In genomic region chr9:121983504-121983903, GRCm38 (mm10) we compare ENCODE assay signal across 9 mouse cellular contexts. TPM values are rescaled to one million over a fixed set of nuclear protein-coding genes. Genes with fewer than 3 reads are reported as not detected.
DNase-seq lines count a peak whose midpoint lies in the region; ATAC-seq and TF ChIP-seq lines count a peak whose summit lies in the region.
"Had no signal": no experiment of that assay in that cellular context is flagged by ENCODE, and none has a peak within 500 bp of the region (broad histone marks: within the 10 kb centered on the region; RNA-seq: fewer than 3 reads in every experiment).

No protein-coding gene starts in this region.

- no peak overlapping the region for H3K27ac ChIP-seq in CH12.LX (ENCODE audit: insufficient read depth, low read depth)
- H3K27ac ChIP-seq in embryonic facial prominence, embryonic 13.5 days = no peak overlapping the region
- H3K27ac ChIP-seq in heart, embryonic 15.5 days = no peak overlapping the region
- H3K27ac ChIP-seq in lung, embryonic 16.5 days (ENCODE audit: low read length) = no peak overlapping the region
- H3K27ac ChIP-seq: heart, embryonic 13.5 days had no signal

- dilution Hi-C loops in CH12.LX (cut with MboI; ENCODE audit: extremely low pct_ligation_motif_present, extremely low pct_unique_long_range_greater_than_20kb, low sequenced_read_pairs) = no loop called here

- H3K4me2 ChIP-seq in CH12.LX (ENCODE audit: insufficient read depth, low read depth, poor library complexity, severe bottlenecking) = no peak overlapping the region
- no peak overlapping the region for H3K4me2 ChIP-seq in embryonic facial prominence, embryonic 13.5 days
- no peak overlapping the region for H3K4me2 ChIP-seq in heart, embryonic 15.5 days
- H3K4me2 ChIP-seq in lung, embryonic 16.5 days (ENCODE audit: low read depth, low read length) = no peak overlapping the region
- H3K4me2 ChIP-seq: heart, embryonic 13.5 days had no signal

- TF ChIP-seq EP300 in CH12.LX (IDR thresholded peaks at IDR 0.05; ENCODE audit: low read length) = no peak

- peak; percentile 45 for DNase-seq in CH12.LX (ENCODE audit: extremely low read depth)
- DNase-seq in adrenal gland, postnatal 36 days = peak; percentile 84 to 90
- peak; percentile 62 to 92 for DNase-seq in kidney, postnatal 36 days
- peak; percentile 80 for DNase-seq in right cerebral cortex, adult 18-20 months
- DNase-seq in urinary bladder, postnatal 4 days (ENCODE audit: low spot score in 2 of 2) = peak; percentile 70 to 82

- in situ Hi-C loops in CH12.LX (cut with MboI; ENCODE audit: low pct_ligation_motif_present, low pct_unique_long_range_greater_than_20kb, low sequenced_read_pairs) = loop anchor here (5.0 to 25.0 kb wide), 4 partner anchors 36 to 496 kb away; partner anchors contain the start of gene Cck

- 61% methylated on average over 15 of the region's 15 CpGs for WGBS in embryonic facial prominence, embryonic 13.5 days
- WGBS in heart, embryonic 15.5 days = 43% methylated on average over 15 of the region's 15 CpGs
- WGBS in lung, embryonic 16.5 days = 41% methylated on average over 15 of the region's 15 CpGs

- no peak overlapping the region for H3K9ac ChIP-seq in CH12.LX (ENCODE audit: insufficient read depth, low read depth)
- no peak overlapping the region for H3K9ac ChIP-seq in embryonic facial prominence, embryonic 13.5 days
- H3K9ac ChIP-seq in heart, embryonic 15.5 days = no peak overlapping the region
- no peak overlapping the region for H3K9ac ChIP-seq in lung, embryonic 16.5 days (ENCODE audit: low read length)
- H3K9ac ChIP-seq: heart, embryonic 13.5 days had no signal

- TF ChIP-seq POLR2A in CH12.LX (IDR thresholded peaks at IDR 0.05; ENCODE audit: low read depth, low read length) = no peak

- H3K79me2 ChIP-seq in CH12.LX (replicated peaks; ENCODE audit: control insufficient read depth, extremely low read depth, insufficient read depth, poor library complexity, severe bottlenecking) = no peaks in the 10 kb centered on the region

- H3K27me3 ChIP-seq in CH12.LX (replicated peaks) = peaks cover 6% of the 10 kb centered on the region
- no peaks in the 10 kb centered on the region for H3K27me3 ChIP-seq in embryonic facial prominence, embryonic 13.5 days
- H3K27me3 ChIP-seq in heart, embryonic 15.5 days = no peaks in the 10 kb centered on the region
- H3K27me3 ChIP-seq in lung, embryonic 16.5 days (ENCODE audit: control insufficient read depth, insufficient read depth, low read depth, low read length) = no peaks in the 10 kb centered on the region
- H3K27me3 ChIP-seq: heart, embryonic 13.5 days had no signal

- 0 out of 2 replicates have a peak, but pooled peaks have one; percentile 21 for ATAC-seq in embryonic facial prominence, embryonic 13.5 days (ENCODE audit: insufficient number of reproducible peaks, insufficient read depth, low FRiP score, low TSS enrichment, low read depth)
- ATAC-seq in heart, embryonic 15.5 days (replicated peaks; ENCODE audit: insufficient number of reproducible peaks, insufficient read depth, low FRiP score, low read depth) = 0 out of 2 replicates have a peak, but pooled peaks have one; percentile 59
- ATAC-seq in lung, embryonic 16.5 days (ENCODE audit: low read depth) = peak; percentile 35; the same call in 1 of the 2 replicates

- peak; percentile 49 to 72 for TF ChIP-seq CTCF in CH12.LX (conservative IDR thresholded peaks at IDR 0.05 in 1 of 2, IDR thresholded peaks at IDR 0.05 in 1 of 2; ENCODE audit: low read depth in 2 of 2, low read length in 2 of 2)

- H3K9me3 ChIP-seq in CH12.LX (replicated peaks; ENCODE audit: low read length) = no peaks in the 10 kb centered on the region
- H3K9me3 ChIP-seq in embryonic facial prominence, embryonic 13.5 days = no peaks in the 10 kb centered on the region
- H3K9me3 ChIP-seq in heart, embryonic 15.5 days (replicated peaks) = no peaks in the 10 kb centered on the region
- H3K9me3 ChIP-seq in lung, embryonic 16.5 days (ENCODE audit: control insufficient read depth, low read length) = no peaks in the 10 kb centered on the region
- H3K9me3 ChIP-seq: heart, embryonic 13.5 days had no signal

- peaks cover 17 to 42% of the 10 kb centered on the region in 2 experiments for H3K4me1 ChIP-seq in CH12.LX (ENCODE audit: control insufficient read depth in 1 of 2, insufficient read depth in 2 of 2)
- H3K4me1 ChIP-seq in embryonic facial prominence, embryonic 13.5 days = peaks cover 6% of the 10 kb centered on the region; the same call in 1 of the 2 replicates
- no peaks in the 10 kb centered on the region for H3K4me1 ChIP-seq in heart, embryonic 15.5 days (replicated peaks)
- H3K4me1 ChIP-seq in lung, embryonic 16.5 days (replicated peaks; ENCODE audit: control insufficient read depth, insufficient read depth, low read length) = no peaks in the 10 kb centered on the region
- H3K4me1 ChIP-seq: heart, embryonic 13.5 days had no signal

- TF ChIP-seq RAD21 in CH12.LX (IDR thresholded peaks at IDR 0.05; ENCODE audit: low read depth, low read length) = no peak; the same call in none of the 2 replicates

- no peak overlapping the region for H3K4me3 ChIP-seq in CH12.LX (replicated peaks in 1 of 3; ENCODE audit: low read depth in 2 of 3, low read length in 2 of 3, poor library complexity in 1 of 3)
- no peak overlapping the region for H3K4me3 ChIP-seq in embryonic facial prominence, embryonic 13.5 days
- H3K4me3 ChIP-seq in heart, embryonic 15.5 days = no peak overlapping the region
- H3K4me3 ChIP-seq in lung, embryonic 16.5 days (ENCODE audit: low read length) = no peak overlapping the region
- H3K4me3 ChIP-seq: heart, embryonic 13.5 days had no signal

- H3K36me3 ChIP-seq in CH12.LX (replicated peaks in 1 of 2; ENCODE audit: control insufficient read depth in 1 of 2, insufficient read depth in 1 of 2, low read length in 1 of 2) = no peaks in the 10 kb centered on the region
- H3K36me3 ChIP-seq in embryonic facial prominence, embryonic 13.5 days = peaks cover 17% of the 10 kb centered on the region
- H3K36me3 ChIP-seq in heart, embryonic 15.5 days = no peaks in the 10 kb centered on the region
- H3K36me3 ChIP-seq in lung, embryonic 16.5 days (ENCODE audit: control insufficient read depth, insufficient read depth, low read length) = no peaks in the 10 kb centered on the region

TF ChIP-seq in CH12.LX, 34 proteins besides CTCF, POLR2A, EP300 and RAD21:
- TF ChIP-seq MAX (IDR thresholded peaks at IDR 0.05; ENCODE audit: low read length) (no peak), CHD1 (IDR thresholded peaks at IDR 0.05; ENCODE audit: low read depth, low read length) (no peak), MEF2A (IDR thresholded peaks at IDR 0.05; ENCODE audit: borderline replicate concordance, low read depth, low read length) (no peak), SMC3 (IDR thresholded peaks at IDR 0.05; ENCODE audit: low read depth, low read length) (peak; percentile 42), IRF4 (IDR thresholded peaks at IDR 0.05; ENCODE audit: low read depth, low read length) (no peak), GABPA (IDR thresholded peaks at IDR 0.05; ENCODE audit: insufficient replicate concordance, low read depth, low read length) (no peak), TBP (conservative IDR thresholded peaks at IDR 0.05; ENCODE audit: low read depth, low read length) (no peak)

RNA-seq across cellular contexts. Expression of gene Pomgnt2, which starts 13.4 kb away (rescaled TPM):
- not detected in 2 replicates for total RNA-seq in CH12.LX (2012; rRNA removed)
- total RNA-seq in CH12.LX (2014; rRNA removed) = not detected in 2 replicates
- polyA plus RNA-seq in CH12.LX (2012; ENCODE audit: insufficient read length, low read depth) = not detected in 2 replicates
- total RNA-seq in adrenal gland, postnatal 36 days (2021) = 10 to 100 TPM; 17.0 to 20.7 TPM
- polyA plus RNA-seq in embryonic facial prominence, embryonic 13.5 days (2015; fragmentation: Nextera tagmentation; extraction: Ambion mirVana) = 15.1 and 16.9 TPM in 2 replicates
- 10.9 and 13.0 TPM in 2 replicates for polyA plus RNA-seq in heart, embryonic 15.5 days (2015; fragmentation: Nextera tagmentation; extraction: Ambion mirVana)
- 11.5 and 12.1 TPM in 2 replicates for polyA plus RNA-seq in lung, embryonic 16.5 days (2015; fragmentation: Nextera tagmentation; extraction: Ambion mirVana)

RNA-seq across cellular contexts. Expression of gene Fam198a, which starts 32.7 kb away (rescaled TPM):
- total RNA-seq in CH12.LX (2012; rRNA removed) = 0.76 and 0.93 TPM in 2 replicates
- total RNA-seq in CH12.LX (2014; rRNA removed) = 0.40 and 0.63 TPM in 2 replicates
- 0.59 and 0.70 TPM in 2 replicates for polyA plus RNA-seq in CH12.LX (2012; ENCODE audit: insufficient read length, low read depth)
- total RNA-seq in adrenal gland, postnatal 36 days (2021) = 1 to 10 TPM; 1.4 to 1.5 TPM
- 2.4 and 3.2 TPM in 2 replicates for polyA plus RNA-seq in embryonic facial prominence, embryonic 13.5 days (2015; fragmentation: Nextera tagmentation; extraction: Ambion mirVana)
- polyA plus RNA-seq in heart, embryonic 15.5 days (2015; fragmentation: Nextera tagmentation; extraction: Ambion mirVana) = 1.2 and 2.2 TPM in 2 replicates
- polyA plus RNA-seq in lung, embryonic 16.5 days (2015; fragmentation: Nextera tagmentation; extraction: Ambion mirVana) = 2.4 and 2.7 TPM in 2 replicates

Comparison
In these comparisons a context has a peak if more than half of its experiments do, and no peak if none do; other contexts are left out.
1. RNA of gene Pomgnt2, which starts 13.4 kb away (polyA plus RNA-seq): 15.1 to 16.9 TPM in embryonic facial prominence, embryonic 13.5 days, 11.5 to 12.1 TPM in lung, embryonic 16.5 days and 10.9 to 13.0 TPM in heart, embryonic 15.5 days; not detected in CH12.LX; every median in the first group is over 10 times any median in the second.
2. Peak in every context shown above with its lines, with median percentiles within 50 percentile points of each other: DNase-seq and ATAC-seq.